Mouse (Mus musculus) ovary, postnatal 14 days (tissue): Measurements from ENCODE around the gene Bnip3.

Experiments used
- DNase-seq: peaks from one replicate; pipeline ENCODE4 v3.0.0; 2022; ENCODE audit warnings: low spot score

The Bnip3 gene

GRCm38 (mm10) chr7:138845111-138845510, 64.2 kb downstream of the Bnip3 start:
- DNase-seq = no peak

- no peak for DNase-seq
Measured at GRCm38 (mm10) chr7:138843421-138843820, 65.9 kb downstream of the Bnip3 start.

GRCm38 (mm10) chr7:138841436-138842151, 67.7 kb downstream of the Bnip3 start:
- no peak for DNase-seq
